Mouse (Mus musculus): ENCODE data around the gene Rbfox1.

Gene Rbfox1

GRCm38 (mm10) chr16:6356931-6357330, 471.8 kb downstream of the Rbfox1 start:
- CTCF ChIA-PET = no interaction called here

GRCm38 (mm10) chr16:6365793-6366192, 480.6 kb downstream of the Rbfox1 start:
- CTCF ChIA-PET = no interaction called here

GRCm38 (mm10) chr16:6366649-6367048, 481.5 kb downstream of the Rbfox1 start:
- CTCF ChIA-PET = no interaction called here

GRCm38 (mm10) chr16:6380924-6381323, 495.8 kb downstream of the Rbfox1 start:
- CTCF ChIA-PET = no interaction called here

- CTCF ChIA-PET = no interaction called here
These were observed 496.4 kb downstream of the Rbfox1 start for GRCm38 (mm10) chr16:6381572-6381971.

GRCm38 (mm10) chr16:6382712-6383111, 497.6 kb downstream of the Rbfox1 start:
- CTCF ChIA-PET = no interaction called here

- CTCF ChIA-PET = no interaction called here
These were observed 505.2 kb downstream of the Rbfox1 start for GRCm38 (mm10) chr16:6390278-6390930.

GRCm38 (mm10) chr16:6396676-6397409, 511.7 kb downstream of the Rbfox1 start:
- CTCF ChIA-PET = no interaction called here

- CTCF ChIA-PET = no interaction called here
These were observed 512.5 kb downstream of the Rbfox1 start for GRCm38 (mm10) chr16:6397635-6398034.

GRCm38 (mm10) chr16:6402816-6403215, 517.7 kb downstream of the Rbfox1 start:
- CTCF ChIA-PET = no interaction called here

- CTCF ChIA-PET = no interaction called here
These were observed 529.7 kb downstream of the Rbfox1 start for GRCm38 (mm10) chr16:6414846-6415245.

GRCm38 (mm10) chr16:6421623-6422145, 536.5 kb downstream of the Rbfox1 start:
- CTCF ChIA-PET = no interaction called here

- CTCF ChIA-PET = no interaction called here
These were observed 538.8 kb downstream of the Rbfox1 start for GRCm38 (mm10) chr16:6423878-6424409.

- CTCF ChIA-PET = no interaction called here
These were observed 539.6 kb downstream of the Rbfox1 start for GRCm38 (mm10) chr16:6424738-6425137.

- CTCF ChIA-PET = no interaction called here
These were observed 542.4 kb downstream of the Rbfox1 start for GRCm38 (mm10) chr16:6427292-6428281.

- CTCF ChIA-PET = no interaction called here
These were observed 545.8 kb downstream of the Rbfox1 start for GRCm38 (mm10) chr16:6430981-6431380.

- CTCF ChIA-PET = no interaction called here
These were observed 551.3 kb downstream of the Rbfox1 start for GRCm38 (mm10) chr16:6436445-6436844.

GRCm38 (mm10) chr16:6448250-6448649, 563.1 kb downstream of the Rbfox1 start:
- CTCF ChIA-PET = no interaction called here

GRCm38 (mm10) chr16:6455349-6455748, 570.2 kb downstream of the Rbfox1 start:
- CTCF ChIA-PET = no interaction called here

- CTCF ChIA-PET = no interaction called here
These were observed 594.0 kb downstream of the Rbfox1 start for GRCm38 (mm10) chr16:6479094-6479590.

- CTCF ChIA-PET = no interaction called here
These were observed 594.7 kb downstream of the Rbfox1 start for GRCm38 (mm10) chr16:6479616-6480410.
